Mouse (Mus musculus): Measurements from ENCODE around the gene Abhd17c.

- TF ChIP-seq CTCF (IDR thresholded peaks at IDR 0.05): no peak
- TF ChIP-seq POLR2A (IDR thresholded peaks at IDR 0.05; ENCODE audit: insufficient read depth, low read depth, low read length): no peak
- TF ChIP-seq EP300 (IDR thresholded peaks at IDR 0.05; ENCODE audit: insufficient read depth, low read depth, low read length): no peak
Observed at GRCm38 (mm10) chr7:84085049-84085945, 66.4 kb downstream of the Abhd17c start.
